Mouse (Mus musculus): ENCODE data around the gene C1qtnf7. TPM values are rescaled to one million over a fixed set of nuclear protein-coding genes. Genes with fewer than 3 reads are reported as not detected.

The C1qtnf7 gene
- 18.3 and 19.1 TPM in 2 replicates for polyA plus RNA-seq (2015; fragmentation: Nextera tagmentation; extraction: Ambion mirVana)

GRCm38 (mm10) chr5:43515401-43515976 lies at the start of gene C1qtnf7:
C1qtnf7 (plus strand) TSS chr5:43515538.

GRCm38 (mm10) chr5:43661997-43662961 lies 146.9 kb downstream of the C1qtnf7 start, which contains the start of gene Cc2d2a:
Cc2d2a (plus strand) TSS chr5:43662346.

Other genes starting within 250 kb of the C1qtnf7 start
- gene Cc2d2a, start 146.8 kb downstream of the C1qtnf7 start, polyA plus RNA-seq (2015; fragmentation: Nextera tagmentation; extraction: Ambion mirVana): 4.2 and 5.4 TPM in 2 replicates